Mouse (Mus musculus): ENCODE measurements at regions not wholly inside any gene's neighbourhood (a gene's known extent, or its start where the extent isn't known, plus 50 kb on each side); places are given as distances from the start of the nearest gene placed in this dataset.
"Not testable (repeated sequence)": the region's sequence is repeated elsewhere in the genome, so short reads cannot be mapped to it uniquely, and the experiment has no call there.

GRCm38 (mm10) chr4:22699561-22699960 lies 211.4 kb upstream of the Pou3f2 start:
- 92% methylated on average over 12 of the region's 12 CpGs for WGBS

GRCm38 (mm10) chr4:22667733-22668381 lies 179.7 kb upstream of the Pou3f2 start:
- H3K4me1 ChIP-seq (ENCODE audit: control insufficient read depth, insufficient read depth, low read depth, low read length) = no peaks in the 10 kb centered on the region
- 3% methylated on average over 7 of the region's 7 CpGs for WGBS
- no peak for ATAC-seq
- peak overlapping the region; percentile 14; the same call in 1 of the 2 replicates for H3K4me2 ChIP-seq (ENCODE audit: low read length)
- H3K27me3 ChIP-seq (replicated peaks; ENCODE audit: control insufficient read depth, insufficient read depth, low read length) = no peaks in the 10 kb centered on the region
- no peak overlapping the region for H3K4me3 ChIP-seq (ENCODE audit: low read length)
- no peaks in the 10 kb centered on the region for H3K36me3 ChIP-seq (ENCODE audit: control insufficient read depth, insufficient read depth, low read length)
- no peak overlapping the region for H3K27ac ChIP-seq (ENCODE audit: low read depth, low read length)
- no peak overlapping the region for H3K9ac ChIP-seq (ENCODE audit: low read depth, low read length)
- H3K9me3 ChIP-seq (ENCODE audit: control insufficient read depth, low read length) = no peaks in the 10 kb centered on the region

More at GRCm38 (mm10) chr4:22699561-22699960, 211.4 kb upstream of the Pou3f2 start:
- Histone ChIP-seq H3K4me2 (ENCODE audit: low read length) (no peak overlapping the region), H3K4me3 (ENCODE audit: low read length) (no peak overlapping the region), H3K4me1 (ENCODE audit: control insufficient read depth, insufficient read depth, low read depth, low read length) (no peaks in the 10 kb centered on the region), H3K36me3 (ENCODE audit: control insufficient read depth, insufficient read depth, low read length) (no peaks in the 10 kb centered on the region), H3K9me3 (ENCODE audit: control insufficient read depth, low read length) (0 out of 2 replicates have a peak, but pooled peaks cover 2% of the 10 kb centered on the region), H3K9ac (ENCODE audit: low read depth, low read length) (no peak overlapping the region), H3K27ac (ENCODE audit: low read depth, low read length) (no peak overlapping the region), H3K27me3 (replicated peaks; ENCODE audit: control insufficient read depth, insufficient read depth, low read length) (no peaks in the 10 kb centered on the region)
- no peak for ATAC-seq

GRCm38 (mm10) chr4:22645616-22646015 lies 157.4 kb upstream of the Pou3f2 start:
- no peak overlapping the region for H3K4me3 ChIP-seq (ENCODE audit: low read length)
- no peaks in the 10 kb centered on the region for H3K36me3 ChIP-seq (ENCODE audit: control insufficient read depth, insufficient read depth, low read length)
- no peaks in the 10 kb centered on the region for H3K27me3 ChIP-seq (replicated peaks; ENCODE audit: control insufficient read depth, insufficient read depth, low read length)
- 57% methylated on average over 3 of the region's 3 CpGs for WGBS
- H3K9ac ChIP-seq (ENCODE audit: low read depth, low read length) = no peak overlapping the region
- no peak overlapping the region for H3K27ac ChIP-seq (ENCODE audit: low read depth, low read length)
- ATAC-seq = no peak
- H3K4me1 ChIP-seq (ENCODE audit: control insufficient read depth, insufficient read depth, low read depth, low read length) = no peaks in the 10 kb centered on the region
- no peak overlapping the region for H3K4me2 ChIP-seq (ENCODE audit: low read length)
- H3K9me3 ChIP-seq (ENCODE audit: control insufficient read depth, low read length) = no peaks in the 10 kb centered on the region

- Histone ChIP-seq H3K27me3 (replicated peaks; ENCODE audit: control insufficient read depth, insufficient read depth, low read length) (no peaks in the 10 kb centered on the region), H3K27ac (ENCODE audit: low read depth, low read length) (no peak overlapping the region), H3K4me2 (ENCODE audit: low read length) (no peak overlapping the region), H3K9me3 (ENCODE audit: control insufficient read depth, low read length) (no peaks in the 10 kb centered on the region), H3K9ac (ENCODE audit: low read depth, low read length) (no peak overlapping the region), H3K4me1 (ENCODE audit: control insufficient read depth, insufficient read depth, low read depth, low read length) (no peaks in the 10 kb centered on the region), H3K36me3 (ENCODE audit: control insufficient read depth, insufficient read depth, low read length) (no peaks in the 10 kb centered on the region), H3K4me3 (ENCODE audit: low read length) (no peak overlapping the region)
- ATAC-seq = peak; percentile 56
- 79% methylated on average over 2 of the region's 2 CpGs for WGBS
Measured at GRCm38 (mm10) chr4:22608922-22609321, 120.8 kb upstream of the Pou3f2 start.

- not testable (repeated sequence) for H3K9ac ChIP-seq (ENCODE audit: low read depth, low read length); H3K36me3 ChIP-seq (ENCODE audit: control insufficient read depth, insufficient read depth, low read length); H3K9me3 ChIP-seq (ENCODE audit: control insufficient read depth, low read length); H3K4me1 ChIP-seq (ENCODE audit: control insufficient read depth, insufficient read depth, low read depth, low read length); H3K4me3 ChIP-seq (ENCODE audit: low read length); ATAC-seq; H3K4me2 ChIP-seq (ENCODE audit: low read length); H3K27ac ChIP-seq (ENCODE audit: low read depth, low read length); H3K27me3 ChIP-seq (replicated peaks; ENCODE audit: control insufficient read depth, insufficient read depth, low read length)
Measured at GRCm38 (mm10) chr4:22602164-22602563, 114.0 kb upstream of the Pou3f2 start.

DNA sequence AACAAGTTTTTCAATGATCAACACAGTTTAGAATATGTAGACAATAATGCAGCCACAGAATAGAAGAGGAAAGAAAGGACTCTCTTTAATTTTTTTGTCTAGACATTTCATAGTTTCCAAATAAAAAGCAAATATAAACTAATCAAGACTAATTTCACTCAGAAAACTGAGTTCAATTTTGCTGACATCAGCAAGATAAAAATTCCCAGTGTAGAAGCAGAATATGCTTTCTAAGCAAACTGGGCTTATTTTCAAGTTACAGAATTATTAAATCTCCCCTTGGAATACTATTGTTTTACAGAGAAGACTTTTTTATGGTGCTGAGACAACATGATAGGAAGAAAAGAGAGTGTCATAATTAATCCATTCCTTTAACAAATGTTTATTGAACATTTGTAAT lies 99.0 kb upstream of the Pou3f2 start:
- no peak for ATAC-seq
- no peaks in the 10 kb centered on the region for H3K27me3 ChIP-seq (replicated peaks; ENCODE audit: control insufficient read depth, insufficient read depth, low read length)
- no peak overlapping the region for H3K4me2 ChIP-seq (ENCODE audit: low read length)
- H3K4me3 ChIP-seq (ENCODE audit: low read length) = no peak overlapping the region
- H3K27ac ChIP-seq (ENCODE audit: low read depth, low read length) = no peak overlapping the region
- no peak overlapping the region for H3K9ac ChIP-seq (ENCODE audit: low read depth, low read length)
- H3K4me1 ChIP-seq (ENCODE audit: control insufficient read depth, insufficient read depth, low read depth, low read length) = no peaks in the 10 kb centered on the region
- H3K9me3 ChIP-seq (ENCODE audit: control insufficient read depth, low read length) = no peaks in the 10 kb centered on the region
- no peaks in the 10 kb centered on the region for H3K36me3 ChIP-seq (ENCODE audit: control insufficient read depth, insufficient read depth, low read length)

- Histone ChIP-seq H3K9ac (ENCODE audit: low read depth, low read length) (no peak overlapping the region), H3K4me2 (ENCODE audit: low read length) (no peak overlapping the region), H3K4me1 (ENCODE audit: control insufficient read depth, insufficient read depth, low read depth, low read length) (no peaks in the 10 kb centered on the region), H3K27me3 (replicated peaks; ENCODE audit: control insufficient read depth, insufficient read depth, low read length) (no peaks in the 10 kb centered on the region), H3K4me3 (ENCODE audit: low read length) (no peak overlapping the region), H3K36me3 (ENCODE audit: control insufficient read depth, insufficient read depth, low read length) (no peaks in the 10 kb centered on the region), H3K9me3 (ENCODE audit: control insufficient read depth, low read length) (no peaks in the 10 kb centered on the region), H3K27ac (ENCODE audit: low read depth, low read length) (no peak overlapping the region)
- ATAC-seq = peak; percentile 85
- 42% methylated on average over 2 of the region's 2 CpGs for WGBS
Measured at GRCm38 (mm10) chr4:22565959-22566358, 77.8 kb upstream of the Pou3f2 start.

DNA sequence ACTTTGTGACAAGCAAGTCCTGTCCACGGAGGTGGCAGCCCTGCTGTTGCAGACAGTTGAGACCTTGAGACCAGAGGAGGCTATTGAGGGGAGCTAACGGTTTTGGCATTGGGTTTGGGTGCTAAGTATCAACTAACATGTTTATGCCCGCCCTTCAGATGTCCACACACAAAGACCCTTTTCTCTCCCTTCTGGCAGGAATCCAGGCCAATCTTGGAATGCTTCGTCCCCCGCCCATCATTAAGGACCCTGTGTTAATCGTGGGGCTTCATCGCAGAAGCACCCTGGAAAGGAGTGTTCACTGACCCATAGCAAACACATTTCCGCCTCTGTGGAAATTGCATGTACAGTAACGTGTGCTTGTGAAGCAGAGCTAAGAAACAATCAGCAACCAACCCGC lies 76.4 kb upstream of the Pou3f2 start:
- H3K36me3 ChIP-seq (ENCODE audit: control insufficient read depth, insufficient read depth, low read length) = no peaks in the 10 kb centered on the region
- no peaks in the 10 kb centered on the region for H3K27me3 ChIP-seq (replicated peaks; ENCODE audit: control insufficient read depth, insufficient read depth, low read length)
- no peak overlapping the region for H3K4me3 ChIP-seq (ENCODE audit: low read length)
- no peaks in the 10 kb centered on the region for H3K4me1 ChIP-seq (ENCODE audit: control insufficient read depth, insufficient read depth, low read depth, low read length)
- H3K9ac ChIP-seq (ENCODE audit: low read depth, low read length) = no peak overlapping the region
- H3K4me2 ChIP-seq (ENCODE audit: low read length) = no peak overlapping the region
- 31% methylated on average over 10 of the region's 10 CpGs for WGBS
- H3K9me3 ChIP-seq (ENCODE audit: control insufficient read depth, low read length) = no peaks in the 10 kb centered on the region
- peak; percentile 92 for ATAC-seq
- H3K27ac ChIP-seq (ENCODE audit: low read depth, low read length) = no peak overlapping the region

All from hindbrain, embryonic 16.5 days (tissue).